Comparison of ENCODE assay signal across 11 mouse cellular contexts in the genomic region with DNA sequence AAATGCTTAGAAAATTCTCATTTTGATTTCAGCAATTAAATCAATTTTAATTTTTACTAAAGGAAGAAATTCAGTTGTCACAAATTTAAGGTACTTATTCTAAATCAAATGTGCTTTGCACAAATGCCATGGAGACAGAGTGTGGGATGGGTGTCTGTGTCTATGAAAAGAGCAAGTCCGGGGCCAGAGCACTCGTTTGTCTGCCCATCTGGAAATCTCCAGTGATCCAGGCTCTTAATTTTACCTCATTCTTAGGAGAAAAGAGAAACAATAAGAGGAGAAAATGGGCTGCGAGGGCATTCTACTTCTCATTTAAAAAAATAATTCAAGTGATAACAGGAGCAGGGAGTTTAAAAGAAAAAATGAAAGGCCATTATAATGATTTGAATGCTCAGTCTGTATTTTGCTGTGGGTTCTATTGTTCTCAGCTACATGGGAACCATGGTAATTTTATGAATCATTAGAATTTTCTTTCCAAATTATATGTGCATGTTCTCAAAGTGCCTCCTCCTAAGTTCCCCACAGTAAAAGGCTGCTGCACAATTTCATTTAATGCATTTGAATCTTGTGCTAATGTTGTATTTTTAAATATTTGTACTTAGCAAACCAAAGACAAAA.
"Had no signal": no experiment of that assay in that cellular context is flagged by ENCODE, and none has a peak within 500 bp of the region (broad histone marks: within the 10 kb centered on the region; RNA-seq: fewer than 3 reads in every experiment).

No protein-coding gene starts in this region.

- H3K4me3 ChIP-seq: limb, embryonic 12.5 days; liver, embryonic 13.5 days; lung, embryonic 15.5 days; midbrain, embryonic 13.5 days; myocyte; neural tube, embryonic 12.5 days had no signal

- H3K4me2 ChIP-seq: limb, embryonic 12.5 days; liver, embryonic 13.5 days; lung, embryonic 15.5 days; midbrain, embryonic 13.5 days; neural tube, embryonic 12.5 days had no signal

- ATAC-seq: liver, postnatal 0 days; midbrain, embryonic 13.5 days had no signal

- H3K9ac ChIP-seq: limb, embryonic 12.5 days; liver, embryonic 13.5 days; liver, postnatal 0 days; lung, embryonic 15.5 days; midbrain, embryonic 13.5 days; neural tube, embryonic 12.5 days had no signal

- H3K4me1 ChIP-seq: limb, embryonic 12.5 days; liver, embryonic 13.5 days; lung, embryonic 15.5 days; neural tube, embryonic 12.5 days had no signal

- H3K36me3 ChIP-seq: limb, embryonic 12.5 days; liver, embryonic 13.5 days; lung, embryonic 15.5 days; midbrain, embryonic 13.5 days; neural tube, embryonic 12.5 days had no signal

- H3K27me3 ChIP-seq: limb, embryonic 12.5 days; liver, embryonic 13.5 days; lung, embryonic 15.5 days; midbrain, embryonic 13.5 days; neural tube, embryonic 12.5 days had no signal

- H3K9me3 ChIP-seq: limb, embryonic 12.5 days; liver, embryonic 13.5 days; lung, embryonic 15.5 days; midbrain, embryonic 13.5 days; neural tube, embryonic 12.5 days had no signal

- DNase-seq: kidney, postnatal 25 days; liver; liver, embryonic 13.5 days; liver, postnatal 0 days; right cerebral cortex, postnatal 14 days; thymus, postnatal 4 days had no signal

- H3K27ac ChIP-seq: limb, embryonic 12.5 days; liver, embryonic 13.5 days; lung, embryonic 15.5 days; midbrain, embryonic 13.5 days; neural tube, embryonic 12.5 days had no signal
